Mouse (Mus musculus) cerebellum, postnatal 25 days (tissue): ENCODE data around the gene Cacna1h.

Source experiments
- DNase-seq, 2 experiments: peaks; one replicate each; pipeline ENCODE4 v3.0.0; 2021; ENCODE audit warnings: mixed read lengths in 2 of 2

Cacna1h gene

GRCm38 (mm10) chr17:25406011-25406441 is 27.6 kb downstream of the Cacna1h start:
- peak in 1 of 2 experiments; percentile 33 for DNase-seq

DNA sequence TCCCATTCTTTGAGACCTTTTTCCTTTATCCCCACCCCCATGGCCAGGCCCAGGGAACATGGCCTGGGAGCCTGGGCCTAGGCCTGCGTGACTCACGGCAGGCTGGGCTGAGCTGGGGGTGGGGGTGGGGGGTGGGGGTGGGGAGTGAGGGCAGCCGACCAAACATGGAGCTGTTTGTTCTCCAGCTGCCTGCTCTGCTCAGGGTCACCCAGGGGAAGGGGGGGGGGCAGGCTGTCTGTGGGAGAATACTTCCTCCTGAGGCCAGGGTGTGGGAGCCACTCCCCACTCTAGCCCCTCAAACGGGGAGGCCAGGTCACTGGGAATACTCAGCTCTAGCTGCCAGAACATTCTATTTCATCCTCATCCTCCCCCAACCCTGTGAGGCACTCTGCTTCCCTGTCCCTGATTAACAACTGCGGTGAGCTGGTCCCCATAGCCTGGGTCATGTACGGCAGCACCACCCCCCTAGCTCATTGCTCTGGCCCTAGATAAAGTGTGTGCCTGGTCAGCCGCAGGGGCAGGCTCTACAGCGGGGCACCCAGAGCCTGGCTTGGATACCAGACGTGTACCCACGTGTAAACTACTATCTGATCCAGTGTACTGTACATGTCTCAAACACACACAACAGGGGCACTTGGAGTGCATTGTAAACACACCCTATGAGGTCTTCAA is 28.2 kb downstream of the Cacna1h start:
- DNase-seq = no peak

DNA sequence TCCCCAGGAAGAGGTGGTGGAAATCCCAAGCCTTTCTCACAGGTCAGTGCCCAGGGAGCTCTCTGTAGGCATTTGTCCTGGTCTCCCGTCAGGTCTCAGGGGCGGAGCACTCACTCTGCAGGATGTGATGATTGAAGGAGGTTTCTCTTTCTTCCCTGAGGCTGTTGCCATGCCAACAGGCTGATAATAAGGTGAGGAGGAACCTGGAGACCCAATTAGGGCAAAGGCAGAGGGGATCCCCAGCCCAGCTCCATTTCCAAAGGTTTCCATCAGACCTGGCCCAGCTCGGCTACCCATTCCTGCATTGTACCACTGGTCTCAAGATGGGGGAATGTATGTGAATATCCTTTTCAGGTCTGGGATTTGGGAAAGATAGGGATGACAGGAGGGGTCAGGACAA is 29.4 kb downstream of the Cacna1h start:
- no peak for DNase-seq

- DNase-seq = no peak
Measured at GRCm38 (mm10) chr17:25402224-25402623, 31.4 kb downstream of the Cacna1h start.

- no peak for DNase-seq
Measured at GRCm38 (mm10) chr17:25401491-25401890, 32.1 kb downstream of the Cacna1h start.

DNA sequence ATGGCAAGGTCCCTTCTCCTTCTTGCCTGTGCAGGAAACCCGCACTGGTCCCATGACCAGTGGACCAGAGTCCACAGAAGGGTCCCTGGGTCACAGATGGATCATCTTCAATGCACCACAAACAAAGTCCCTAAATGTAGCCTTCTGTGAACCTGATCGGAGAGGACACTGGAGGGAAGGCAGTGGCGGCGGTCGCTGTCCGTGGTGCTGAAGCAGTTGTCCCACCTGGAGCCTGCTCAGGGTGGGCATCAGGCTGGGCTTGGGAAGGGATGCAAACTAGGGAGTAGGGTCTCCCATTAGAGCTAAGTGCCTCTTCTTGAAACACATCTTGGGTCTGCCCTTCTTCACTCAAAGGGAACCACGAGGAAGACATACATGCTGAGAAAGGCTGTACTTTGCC is 33.1 kb downstream of the Cacna1h start:
- DNase-seq = no peak

- DNase-seq = no peak
Measured at GRCm38 (mm10) chr17:25398520-25398838, 35.1 kb downstream of the Cacna1h start.

- DNase-seq = peak; percentile 77 to 86
Measured at GRCm38 (mm10) chr17:25397804-25398519, 35.6 kb downstream of the Cacna1h start.

DNA sequence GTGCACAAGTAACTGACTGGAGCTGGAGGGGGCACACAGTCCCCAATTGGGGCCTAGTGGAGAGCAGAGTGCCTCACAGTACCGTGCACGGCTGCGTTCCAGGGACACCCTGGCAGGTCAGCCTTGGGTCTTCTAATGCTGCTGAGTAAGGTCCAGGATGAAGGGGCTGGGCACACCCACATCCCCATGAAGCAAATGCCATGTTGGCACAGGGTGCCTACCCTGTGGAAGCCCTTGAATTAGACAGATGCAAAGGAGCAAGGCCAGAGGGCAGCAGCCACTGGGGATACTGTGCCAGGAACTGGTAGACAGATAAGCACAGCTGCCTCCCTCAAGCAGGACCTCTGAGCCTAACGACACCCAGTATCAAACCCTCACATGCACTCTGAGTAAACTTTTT is 39.1 kb downstream of the Cacna1h start:
- no peak for DNase-seq

DNA sequence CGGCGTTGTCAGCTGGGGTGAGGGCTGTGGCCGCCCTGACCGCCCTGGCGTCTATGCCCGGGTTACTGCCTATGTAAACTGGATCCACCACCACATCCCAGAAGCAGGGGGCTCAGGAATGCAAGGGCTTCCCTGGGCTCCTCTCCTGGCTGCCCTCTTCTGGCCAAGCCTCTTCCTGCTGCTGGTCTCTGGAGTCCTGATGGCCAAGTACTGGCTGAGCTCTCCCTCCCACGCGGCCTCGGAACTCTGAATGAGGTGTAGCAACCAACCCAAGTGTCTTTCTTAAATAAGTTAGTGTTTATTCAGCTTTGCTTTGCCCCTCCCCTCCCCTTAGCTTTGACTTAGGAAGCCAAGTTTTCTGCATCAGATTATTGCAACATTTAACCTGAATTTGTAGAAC is 59.6 kb downstream of the Cacna1h start:
- peak in 1 of 2 experiments; percentile 29 for DNase-seq

- DNase-seq = no peak
Measured at GRCm38 (mm10) chr17:25372491-25372890, 61.1 kb downstream of the Cacna1h start.

- DNase-seq = no peak
Measured at GRCm38 (mm10) chr17:25368973-25369372, 64.6 kb downstream of the Cacna1h start, which contains the start of gene Tpsg1. Gene Tpsg1, plus strand, starts transcription at chr17:25369273.

DNA sequence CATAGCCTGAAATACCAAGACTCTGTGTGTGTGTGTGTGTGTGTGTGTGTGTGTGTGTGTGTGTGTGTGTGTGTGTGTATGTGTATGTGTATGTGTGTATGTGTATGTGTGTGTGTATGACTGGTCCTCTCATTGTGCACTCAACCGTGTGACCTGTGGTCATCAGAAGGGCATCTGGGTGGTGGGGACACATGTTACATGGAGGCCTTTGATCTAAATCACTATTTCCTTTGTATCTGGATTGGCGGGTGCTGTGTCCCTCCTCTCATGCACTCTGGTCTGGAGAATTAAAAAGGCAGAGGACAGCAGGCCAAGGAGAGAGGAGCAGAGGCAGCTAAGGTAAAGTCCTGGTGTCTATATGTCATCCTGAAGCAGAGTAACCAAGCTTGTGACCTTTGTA is 67.6 kb downstream of the Cacna1h start, which contains the start of gene Tpsb2:
Gene Tpsb2, plus strand, starts transcription at position 301 of the 400 bp plus-strand sequence.
- no peak for DNase-seq

DNA sequence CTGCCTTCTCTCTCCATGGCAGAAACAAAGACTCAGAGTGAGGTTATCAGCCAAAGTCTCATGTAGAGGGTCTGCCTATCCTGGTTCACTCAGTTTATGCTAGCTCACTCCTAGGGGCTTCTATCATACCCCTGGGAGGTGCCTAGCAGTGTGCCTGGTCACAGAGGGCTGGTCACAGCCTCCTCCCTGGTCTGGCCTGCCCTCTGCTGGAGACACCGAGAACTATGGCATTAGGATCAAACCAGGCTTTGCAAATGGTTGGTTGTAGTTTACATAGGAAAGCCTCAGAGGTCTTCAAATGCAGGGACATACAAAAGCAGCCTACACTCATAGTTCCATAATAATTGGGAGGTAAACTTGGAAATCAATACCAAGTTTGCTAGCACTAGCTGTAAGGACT is 69.9 kb downstream of the Cacna1h start:
- DNase-seq = peak; percentile 27 to 62

- no peak for DNase-seq
Measured at GRCm38 (mm10) chr17:25361291-25361690, 72.3 kb downstream of the Cacna1h start.

DNA sequence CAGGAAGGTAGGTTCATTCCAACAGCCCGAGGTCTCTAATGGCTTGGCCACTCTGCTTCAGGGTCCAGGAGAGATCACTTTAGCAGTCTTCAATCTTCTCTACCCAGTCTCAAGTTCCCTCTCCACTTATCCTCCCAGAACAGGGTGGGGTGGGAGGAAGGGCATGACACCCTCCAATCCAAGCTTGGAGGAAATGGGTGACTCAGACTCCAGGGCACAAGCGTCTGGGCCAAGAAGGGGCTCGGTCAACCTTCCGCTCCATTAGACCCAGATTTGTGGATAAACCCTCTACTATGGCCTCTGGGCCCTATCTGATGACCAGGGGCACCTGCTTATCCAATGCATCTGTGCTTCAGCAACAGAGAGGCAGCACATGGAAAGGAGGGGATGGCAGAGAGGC is 88.1 kb downstream of the Cacna1h start, which contains the start of gene Tpsab1:
Gene Tpsab1, minus strand, starts transcription at position 101 of the 400 bp plus-strand sequence.
- no peak for DNase-seq

DNA sequence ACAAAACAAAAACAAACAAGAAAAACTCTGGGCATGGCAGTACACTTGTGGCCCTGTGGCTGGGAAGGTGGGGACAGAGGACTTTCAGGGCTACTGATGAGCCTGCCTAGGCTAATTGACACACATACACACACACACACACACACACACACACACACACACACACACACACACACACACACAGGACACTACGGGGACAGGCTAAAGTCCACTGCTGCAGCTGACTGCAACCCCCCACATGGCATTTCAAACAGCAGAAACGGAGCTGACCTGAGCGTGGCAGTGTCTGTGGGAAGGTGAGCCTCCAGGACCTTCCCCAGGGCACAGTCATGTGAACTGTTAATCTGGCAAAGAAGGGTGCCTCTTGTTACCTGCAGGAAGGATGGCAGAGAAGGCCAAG is 92.1 kb downstream of the Cacna1h start:
- DNase-seq = no peak

DNA sequence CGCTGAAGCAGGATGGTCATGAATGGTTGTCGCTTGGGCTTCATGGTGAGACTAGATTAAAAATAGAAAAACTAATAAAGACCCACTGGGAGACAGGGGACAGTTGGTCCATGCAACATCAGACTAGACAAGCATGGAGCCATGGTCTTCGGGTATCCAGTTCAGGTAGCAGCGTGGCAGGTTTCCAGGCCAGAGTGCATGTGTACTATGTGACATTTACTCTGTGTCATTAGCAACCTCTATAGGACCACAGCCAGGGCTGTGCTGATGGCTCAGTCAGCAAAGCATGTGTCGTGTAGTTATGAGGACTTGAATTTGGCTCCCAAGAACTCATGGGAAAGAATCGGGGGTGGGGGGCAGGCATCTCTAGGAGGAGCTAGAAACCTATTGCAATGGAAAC is 93.6 kb downstream of the Cacna1h start:
- no peak for DNase-seq

DNA sequence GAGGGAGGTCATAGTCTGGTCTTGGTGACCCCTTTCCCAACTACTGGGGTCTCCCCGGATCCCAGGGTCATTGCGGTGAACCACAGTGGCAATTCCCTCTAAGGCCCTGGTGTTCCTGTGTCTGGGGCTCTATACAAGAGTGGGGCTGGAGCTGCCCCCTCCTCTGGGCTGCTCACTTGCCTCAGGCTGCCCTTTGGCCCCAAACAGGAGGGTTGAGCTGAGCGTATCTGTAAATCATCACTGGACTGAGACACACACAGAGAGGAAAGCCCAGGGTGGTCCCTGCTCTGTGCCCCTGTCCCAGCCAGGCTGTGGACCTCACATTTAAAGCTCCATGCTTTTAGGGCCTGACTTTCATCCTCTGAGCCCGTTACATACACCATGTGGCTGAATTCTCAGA is 95.4 kb downstream of the Cacna1h start:
- no peak for DNase-seq

- DNase-seq = peak; percentile 57 to 75
Measured at GRCm38 (mm10) chr17:25333943-25334342, 99.6 kb downstream of the Cacna1h start.

- no peak for DNase-seq
Measured at GRCm38 (mm10) chr17:25332321-25332720, 101.3 kb downstream of the Cacna1h start.
